Comparison of ENCODE assay signal across 8 mouse cellular contexts in genomic region chrX:168672913-168673524, GRCm38 (mm10). TPM values are rescaled to one million over a fixed set of nuclear protein-coding genes. Genes with fewer than 3 reads are reported as not detected.
DNase-seq lines count a peak whose midpoint lies in the region; ATAC-seq and TF ChIP-seq lines count a peak whose summit lies in the region.

No protein-coding gene starts in this region.

- no peaks in the 10 kb centered on the region; the same call in 1 of the 2 replicates for H3K4me1 ChIP-seq in kidney, adult 2 months (ENCODE audit: control insufficient read depth, insufficient read depth, low read length)
- H3K4me1 ChIP-seq in forebrain, embryonic 16.5 days (replicated peaks; ENCODE audit: control insufficient read depth, insufficient read depth, low read length) = no peaks in the 10 kb centered on the region; the same call in 1 of the 2 replicates
- H3K4me1 ChIP-seq in liver, embryonic 12.5 days = no peaks in the 10 kb centered on the region
- no peaks in the 10 kb centered on the region for H3K4me1 ChIP-seq in small intestine, adult 2 months (ENCODE audit: control insufficient read depth, insufficient read depth, insufficient read length, low read length)

- no peak for TF ChIP-seq CTCF in kidney, adult 2 months (conservative IDR thresholded peaks at IDR 0.05; ENCODE audit: insufficient read depth, insufficient read length, low read depth, low read length)
- no peak for TF ChIP-seq CTCF in small intestine, adult 2 months (IDR thresholded peaks at IDR 0.05; ENCODE audit: extremely low read depth, insufficient read length, insufficient replicate concordance, low read depth, low read length)

- H3K9ac ChIP-seq in forebrain, embryonic 16.5 days (replicated peaks; ENCODE audit: low read depth, low read length) = peak overlapping the region; percentile 67
- peak overlapping the region; percentile 76 for H3K9ac ChIP-seq in liver, embryonic 12.5 days

- peak overlapping the region; percentile 82 for H3K4me3 ChIP-seq in kidney, adult 2 months (ENCODE audit: insufficient read depth, low read depth, low read length)
- peak overlapping the region; percentile 55 for H3K4me3 ChIP-seq in forebrain, embryonic 16.5 days (replicated peaks; ENCODE audit: low read length)
- peak overlapping the region; percentile 68 for H3K4me3 ChIP-seq in liver, embryonic 12.5 days
- peak overlapping the region; percentile 98 for H3K4me3 ChIP-seq in small intestine, adult 2 months (ENCODE audit: low read depth, low read length)

- ATAC-seq in forebrain, embryonic 16.5 days = peak; percentile 9
- 0 out of 2 replicates have a peak, but pooled peaks have one; percentile 0 for ATAC-seq in liver, embryonic 12.5 days

- no peaks in the 10 kb centered on the region for H3K36me3 ChIP-seq in kidney, adult 2 months (ENCODE audit: control insufficient read depth, insufficient read depth, low read length)
- no peaks in the 10 kb centered on the region for H3K36me3 ChIP-seq in forebrain, embryonic 16.5 days (ENCODE audit: control insufficient read depth, insufficient read depth)
- H3K36me3 ChIP-seq in liver, embryonic 12.5 days = peaks cover 27% of the 10 kb centered on the region
- H3K36me3 ChIP-seq in small intestine, adult 2 months (ENCODE audit: control insufficient read depth, insufficient read depth, low read length) = peaks cover 13% of the 10 kb centered on the region; the same call in 1 of the 2 replicates

- 1% methylated on average over 31 of the region's 31 CpGs for WGBS in kidney, adult 2 months
- 17% methylated on average over 16 of the region's 31 CpGs for WGBS in forebrain, embryonic 16.5 days
- WGBS in liver, embryonic 12.5 days (ENCODE audit: insufficient replicate concordance) = 7% methylated on average over 31 of the region's 31 CpGs
- WGBS in small intestine, adult 2 months = 14% methylated on average over 31 of the region's 31 CpGs

- no peak for TF ChIP-seq POLR2A in kidney, adult 2 months (IDR thresholded peaks at IDR 0.05; ENCODE audit: low read depth, low read length)
- TF ChIP-seq POLR2A in small intestine, adult 2 months (IDR thresholded peaks at IDR 0.05; ENCODE audit: low read depth, low read length) = no peak

- DNase-seq in kidney, adult 2 months = no peak
- DNase-seq in kidney, adult 18-20 months = no peak
- peak; percentile 14 to 22 for DNase-seq in B cell, adult 2 months
- peak; percentile 5 for DNase-seq in MN1 (ENCODE audit: low spot score)
- DNase-seq in embryo, embryonic 10 days (ENCODE audit: low spot score) = no peak

- no peaks in the 10 kb centered on the region for H3K27me3 ChIP-seq in kidney, adult 2 months (replicated peaks; ENCODE audit: control insufficient read depth, insufficient read depth, low read length)
- no peaks in the 10 kb centered on the region for H3K27me3 ChIP-seq in forebrain, embryonic 16.5 days (replicated peaks; ENCODE audit: control insufficient read depth, insufficient read depth, low read length)
- 0 out of 2 replicates have a peak, but pooled peaks cover 4% of the 10 kb centered on the region for H3K27me3 ChIP-seq in liver, embryonic 12.5 days (replicated peaks)
- no peaks in the 10 kb centered on the region for H3K27me3 ChIP-seq in small intestine, adult 2 months (ENCODE audit: control insufficient read depth, insufficient read depth, low read length)

- H3K27ac ChIP-seq in kidney, adult 2 months (ENCODE audit: insufficient read depth, low read depth, low read length) = peak overlapping the region; percentile 92
- peak overlapping the region; percentile 82 for H3K27ac ChIP-seq in forebrain, embryonic 16.5 days (ENCODE audit: low read length)
- H3K27ac ChIP-seq in liver, embryonic 12.5 days = peak overlapping the region; percentile 96
- peak overlapping the region; percentile 100 for H3K27ac ChIP-seq in small intestine, adult 2 months (ENCODE audit: insufficient read depth, low read depth, low read length)

- no peaks in the 10 kb centered on the region for H3K9me3 ChIP-seq in forebrain, embryonic 16.5 days (ENCODE audit: control insufficient read depth, low read length)
- no peaks in the 10 kb centered on the region for H3K9me3 ChIP-seq in liver, embryonic 12.5 days (replicated peaks)

- H3K4me2 ChIP-seq in forebrain, embryonic 16.5 days (ENCODE audit: low read length) = peak overlapping the region; percentile 67
- peak overlapping the region; percentile 84 for H3K4me2 ChIP-seq in liver, embryonic 12.5 days

RNA-seq across cellular contexts. Expression of gene Msl3, which starts 0.7 kb away (rescaled TPM):
- 18.3 and 20.0 TPM in 2 replicates for polyA plus RNA-seq in kidney, adult 2 months (2012; rRNA removed)
- polyA plus RNA-seq in forebrain, embryonic 16.5 days (2015; fragmentation: Nextera tagmentation; extraction: Ambion mirVana) = 21.0 and 25.9 TPM in 2 replicates
- polyA plus RNA-seq in liver, embryonic 12.5 days (2016; fragmentation: Nextera tagmentation; extraction: Ambion mirVana) = 20.7 and 21.5 TPM in 2 replicates
- polyA plus RNA-seq in small intestine, adult 2 months (2012; rRNA removed) = 4.5 and 6.7 TPM in 2 replicates

Comparison
In these comparisons a context has a peak if more than half of its experiments do, and no peak if none do; other contexts are left out.
1. DNase-seq: peak in B cell, adult 2 months (2 of 2) and MN1 (single experiment); none in kidney, adult 2 months (single experiment), kidney, adult 18-20 months (single experiment) and embryo, embryonic 10 days (single experiment).
2. Peak in every context shown above with its lines, with median percentiles within 50 percentile points of each other: H3K27ac ChIP-seq and H3K4me3 ChIP-seq.